Mouse (Mus musculus) lung, embryonic 16.5 days (tissue): Measurements from ENCODE around the gene Pkd1l2. TPM values are rescaled to one million over a fixed set of nuclear protein-coding genes. Genes with fewer than 3 reads are reported as not detected.

ENCODE experiments used
- ATAC-seq: fragments of 200-750 bp; cut with Nextera tagmentation; 2 replicates; pipeline ENCODE4 v1.8.0; 2017; ENCODE audit warnings: low read depth, mild to moderate bottlenecking, moderate library complexity
- H3K27ac ChIP-seq: fragments of 300-500 bp; sonication (generic); 2 replicates; pipeline ENCODE4 v1.5.1; 2014; ENCODE audit warnings: mild to moderate bottlenecking, control low read depth, low read length
- H3K27me3 ChIP-seq: fragments of 300-500 bp; sonication (generic); 2 replicates; pipeline ENCODE4 v1.6.1; 2014; ENCODE audit warnings: low read depth, low read length, mixed read lengths; ENCODE audit not compliant: control insufficient read depth, insufficient read depth
- H3K36me3 ChIP-seq: fragments of 300-500 bp; sonication (generic); 2 replicates; pipeline ENCODE4 v1.6.1; 2014; ENCODE audit warnings: low read length; ENCODE audit not compliant: control insufficient read depth, insufficient read depth
- H3K4me1 ChIP-seq: fragments of 300-500 bp; sonication (generic); replicated peaks from 2 replicates; pipeline ENCODE4 v1.6.1; 2014; ENCODE audit warnings: low read length, mixed read lengths; ENCODE audit not compliant: control insufficient read depth, insufficient read depth
- H3K4me2 ChIP-seq: fragments of 300-500 bp; sonication (generic); 2 replicates; pipeline ENCODE4 v1.6.1; 2014; ENCODE audit warnings: low read depth, low read length, control low read depth
- H3K4me3 ChIP-seq: fragments of 300-500 bp; sonication (generic); 2 replicates; pipeline ENCODE4 v1.5.1; 2014; ENCODE audit warnings: mild to moderate bottlenecking, low read length, control low read depth
- H3K9ac ChIP-seq: fragments of 300-500 bp; sonication (generic); 2 replicates; pipeline ENCODE4 v1.6.1; 2014; ENCODE audit warnings: low read length, control low read depth
- H3K9me3 ChIP-seq: fragments of 300-500 bp; sonication (generic); 2 replicates; pipeline ENCODE4 v1.6.1; 2016; ENCODE audit warnings: low read length; ENCODE audit not compliant: control insufficient read depth
- WGBS: fragments of 180-500 bp; shearing (Covaris S2); extraction: QIAGEN DNeasy Blood & Tissue Kit; methylation state at CpG from one replicate; pipeline ENCODE4 v1.1.7; 2014; 5-methylcytosine and 5-hydroxymethylcytosine counted together
- polyA plus RNA-seq: library from polyadenylated mRNA; unstranded; fragments of >200 nt; fragmentation: Nextera tagmentation; extraction: Ambion mirVana; gene quantifications from 2 replicates; pipeline ENCODE4 v1.2.1, GENCODE M21; 2015

Pkd1l2 gene
- polyA plus RNA-seq, 1 experiment from 2014 or later, result not detected

DNA sequence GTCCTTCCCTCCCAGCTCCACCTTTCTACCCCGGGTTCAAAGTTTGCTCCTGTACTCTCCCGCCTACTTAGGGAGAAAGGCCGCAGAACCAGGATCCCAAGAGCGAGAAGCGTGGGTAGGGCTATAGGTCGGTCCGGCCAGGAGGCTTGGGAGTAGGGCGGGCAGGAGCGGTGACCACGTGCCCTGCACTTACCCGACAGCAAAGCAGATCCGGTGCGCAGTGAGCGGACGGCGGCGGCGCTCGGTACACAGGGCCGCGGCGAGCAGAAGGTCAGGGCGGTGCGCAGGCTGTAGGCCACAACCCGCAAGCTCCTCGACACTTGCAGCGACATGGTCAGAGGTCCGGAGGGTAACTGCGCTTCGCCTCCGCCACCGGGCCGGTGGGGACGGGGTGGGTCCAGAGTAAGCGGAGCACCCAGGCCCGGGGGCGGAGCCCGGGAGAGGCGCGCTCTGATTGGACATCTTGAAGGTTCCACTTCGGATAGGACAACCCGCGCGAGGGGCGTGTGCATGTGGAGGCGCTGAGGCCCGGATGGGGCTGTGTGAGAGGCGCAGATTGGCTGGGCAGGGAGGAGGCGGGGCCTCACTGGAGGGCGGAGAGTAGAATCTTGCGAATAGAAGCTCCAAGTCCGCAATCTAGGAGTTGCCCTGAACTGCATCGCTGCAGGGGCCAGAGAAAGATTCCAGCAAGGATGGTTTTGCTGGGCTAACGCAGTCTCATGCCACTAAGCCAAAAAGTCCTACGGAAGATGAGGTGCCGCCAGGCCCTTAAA lies 89.0 kb downstream of the Pkd1l2 start, which contains the start of gene Gcsh:
Gcsh (minus strand) TSS at position 443 of the 773 bp plus-strand sequence.
- Histone ChIP-seq H3K27ac (peak within 1 kb of the TSS; percentile 62), H3K36me3 (no peaks in the 10 kb centered on the region), H3K9ac (peak within 1 kb of the TSS; percentile 83), H3K4me2 (peak within 1 kb of the TSS; percentile 86), H3K4me3 (peak within 1 kb of the TSS; percentile 69), H3K4me1 (peaks cover 10% of the 10 kb centered on the region), H3K9me3 (no peaks in the 10 kb centered on the region), H3K27me3 (no peaks in the 10 kb centered on the region)
- ATAC-seq, result peak; percentile 100
- under 1% methylated on average over 56 of the region's 56 CpGs for WGBS

DNA sequence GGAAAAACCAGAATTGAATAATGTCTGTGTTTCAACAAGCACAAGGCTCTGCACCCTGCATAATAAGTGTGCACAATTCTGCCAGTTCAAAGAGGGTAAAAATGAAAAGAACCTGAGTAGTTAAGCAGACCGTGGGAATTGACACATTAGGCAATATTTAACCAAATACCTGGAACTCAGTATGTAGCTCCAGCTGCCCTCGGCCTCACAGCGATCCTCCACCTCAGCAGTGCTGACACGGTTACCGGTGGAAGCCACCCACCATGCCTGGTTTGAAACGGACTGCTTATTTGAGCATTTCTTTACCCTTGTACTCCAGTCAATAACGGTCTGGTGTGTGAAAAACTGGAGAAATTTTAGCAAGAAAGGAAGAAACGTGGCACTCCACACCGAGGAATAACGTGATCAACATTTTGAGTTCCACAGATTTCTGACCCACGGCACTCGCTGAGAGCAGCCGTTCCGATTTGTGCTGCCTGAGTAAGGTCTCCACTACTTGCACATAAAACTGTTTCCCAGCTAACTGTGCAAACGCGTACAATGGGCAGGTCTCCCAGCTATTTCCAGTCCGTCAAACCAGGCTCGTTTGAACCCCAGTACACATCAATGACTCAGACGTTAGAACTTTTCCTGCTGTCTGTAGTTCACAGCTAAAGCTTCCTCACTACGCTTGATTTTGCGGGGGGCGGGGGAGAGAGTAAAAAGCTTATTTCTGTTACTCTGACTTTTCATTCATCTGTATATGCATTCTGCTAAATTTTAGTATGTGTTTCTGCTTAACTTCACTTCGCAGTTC lies 89.9 kb downstream of the Pkd1l2 start:
- no peak for ATAC-seq
- H3K27ac ChIP-seq, result peak overlapping the region; percentile 62

GRCm38 (mm10) chr8:116991241-116991640 lies 91.0 kb downstream of the Pkd1l2 start:
- H3K9ac ChIP-seq, result no peak overlapping the region
- H3K36me3 ChIP-seq, result peaks cover 4% of the 10 kb centered on the region
- ATAC-seq, result no peak
- no peak overlapping the region for H3K27ac ChIP-seq
- WGBS, result 80% methylated on average over 8 of the region's 8 CpGs
- H3K27me3 ChIP-seq, result no peaks in the 10 kb centered on the region
- H3K4me1 ChIP-seq, result peaks cover 10% of the 10 kb centered on the region
- H3K4me2 ChIP-seq, result no peak overlapping the region
- H3K4me3 ChIP-seq, result no peak overlapping the region
- H3K9me3 ChIP-seq, result no peaks in the 10 kb centered on the region

More for the DNA sequence above, 89.9 kb downstream of the Pkd1l2 start:
- H3K4me2 ChIP-seq, result peak overlapping the region; percentile 86
- peak overlapping the region; percentile 83 for H3K9ac ChIP-seq
- 6% methylated on average over 23 of the region's 23 CpGs for WGBS
- H3K9me3 ChIP-seq, result no peaks in the 10 kb centered on the region
- peaks cover 10% of the 10 kb centered on the region for H3K4me1 ChIP-seq
- H3K27me3 ChIP-seq, result no peaks in the 10 kb centered on the region
- H3K36me3 ChIP-seq, result no peaks in the 10 kb centered on the region
- peak overlapping the region; percentile 69 for H3K4me3 ChIP-seq

DNA sequence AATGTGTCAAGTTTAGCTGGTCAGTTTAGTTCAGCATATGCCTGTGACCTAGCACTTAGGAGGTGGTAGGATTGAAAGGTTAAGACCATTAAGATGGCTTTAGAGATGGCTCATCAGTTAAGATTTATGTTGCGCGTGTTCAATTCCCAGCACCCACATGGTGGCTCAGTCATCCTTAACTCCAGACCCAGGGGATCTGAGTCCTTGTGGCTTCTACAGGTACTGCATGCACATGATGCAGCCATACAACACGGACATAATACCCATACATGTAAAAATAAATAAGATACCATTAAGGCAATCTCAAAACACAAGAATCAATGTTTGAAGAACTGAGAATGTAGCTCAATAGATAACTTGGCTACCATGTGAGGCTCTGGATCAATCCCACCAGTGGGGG lies 92.4 kb downstream of the Pkd1l2 start:
- H3K9me3 ChIP-seq, result no peaks in the 10 kb centered on the region
- 96% methylated on average over 3 of the region's 3 CpGs for WGBS
- peaks cover 10% of the 10 kb centered on the region for H3K4me1 ChIP-seq
- no peak overlapping the region for H3K4me2 ChIP-seq
- no peak for ATAC-seq
- no peaks in the 10 kb centered on the region for H3K27me3 ChIP-seq
- H3K27ac ChIP-seq, result no peak overlapping the region
- no peak overlapping the region for H3K9ac ChIP-seq
- H3K36me3 ChIP-seq, result peaks cover 8% of the 10 kb centered on the region
- no peak overlapping the region for H3K4me3 ChIP-seq

GRCm38 (mm10) chr8:116980117-116980516 lies 102.1 kb downstream of the Pkd1l2 start:
- H3K4me2 ChIP-seq, result no peak overlapping the region
- 18% methylated on average over 4 of the region's 4 CpGs for WGBS
- H3K4me3 ChIP-seq, result no peak overlapping the region
- H3K27me3 ChIP-seq, result no peaks in the 10 kb centered on the region
- no peaks in the 10 kb centered on the region for H3K9me3 ChIP-seq
- peaks cover 2% of the 10 kb centered on the region; the same call in 1 of the 2 replicates for H3K36me3 ChIP-seq
- no peak for ATAC-seq
- H3K27ac ChIP-seq, result no peak overlapping the region
- no peak overlapping the region for H3K9ac ChIP-seq
- peaks cover 10% of the 10 kb centered on the region; the same call in 1 of the 2 replicates for H3K4me1 ChIP-seq

DNA sequence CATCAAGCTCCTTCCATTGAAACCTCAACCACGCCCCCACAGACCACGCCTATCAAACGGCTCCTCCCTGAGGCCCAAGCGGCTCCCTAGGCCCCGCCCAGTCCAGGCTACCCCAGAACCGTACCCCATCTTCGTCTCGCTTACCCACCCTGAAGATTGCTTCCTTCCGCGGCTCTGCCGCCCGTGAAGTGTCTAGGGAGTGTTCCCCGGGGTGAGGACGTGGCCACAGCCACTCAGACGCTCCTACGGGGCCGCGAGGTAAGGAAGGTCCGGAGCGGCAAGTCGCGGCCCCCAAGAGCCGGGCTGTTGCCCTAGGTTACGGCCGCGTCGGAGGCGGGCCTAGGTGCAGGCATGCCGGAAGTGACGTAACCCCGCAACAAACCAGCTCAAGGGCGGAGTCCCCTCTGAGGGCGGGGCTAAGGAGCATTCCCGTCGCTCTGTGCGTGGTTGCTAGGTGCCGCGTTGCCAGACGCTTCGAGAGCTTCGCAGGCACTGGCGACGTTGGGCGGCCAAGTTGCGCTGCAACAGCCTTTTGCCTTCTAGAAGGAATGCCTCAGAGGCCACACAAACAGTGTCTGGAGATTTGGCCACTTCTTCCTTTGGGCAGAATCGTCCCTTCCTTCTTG lies 103.5 kb downstream of the Pkd1l2 start, which contains the start of gene 1700030J22Rik:
1700030J22Rik (minus strand) TSS at position 329 of the 626 bp plus-strand sequence.
- peaks cover 10% of the 10 kb centered on the region; the same call in 1 of the 2 replicates for H3K4me1 ChIP-seq
- H3K27me3 ChIP-seq, result no peaks in the 10 kb centered on the region
- H3K9ac ChIP-seq, result peak within 1 kb of the TSS; percentile 62
- peak within 1 kb of the TSS; percentile 72 for H3K4me3 ChIP-seq
- H3K4me2 ChIP-seq, result peak within 1 kb of the TSS; percentile 79
- no peaks in the 10 kb centered on the region; the same call in 1 of the 2 replicates for H3K36me3 ChIP-seq
- WGBS, result under 1% methylated on average over 43 of the region's 46 CpGs
- peak; percentile 99 for ATAC-seq
- no peaks in the 10 kb centered on the region for H3K9me3 ChIP-seq
- peak within 1 kb of the TSS; percentile 61; the same call in 1 of the 2 replicates for H3K27ac ChIP-seq

DNA sequence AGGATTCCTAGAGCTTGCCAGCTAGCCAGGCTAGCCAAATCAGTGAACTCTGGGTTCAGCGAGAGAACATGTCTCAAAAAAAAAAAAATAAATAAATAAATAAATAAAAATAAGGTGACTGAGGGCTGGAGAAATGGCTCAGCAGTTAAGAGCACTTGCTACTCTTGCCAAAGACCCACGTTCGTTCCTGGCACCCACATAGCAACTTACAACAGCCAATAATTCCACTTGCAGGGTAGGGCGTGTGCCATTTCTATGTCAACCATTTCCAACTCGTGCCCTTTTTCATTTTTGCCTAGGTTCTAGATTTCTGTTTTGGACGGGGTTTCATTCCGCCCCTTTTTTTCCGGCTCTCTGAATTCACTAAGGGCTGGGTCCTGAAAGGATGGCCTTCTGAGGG lies 104.2 kb downstream of the Pkd1l2 start:
- WGBS, result 31% methylated on average over 8 of the region's 8 CpGs
- Histone ChIP-seq H3K4me1 (peaks cover 10% of the 10 kb centered on the region; the same call in 1 of the 2 replicates), H3K4me2 (peak overlapping the region; percentile 79), H3K27ac (no peak overlapping the region), H3K9ac (peak overlapping the region; percentile 59), H3K36me3 (no peaks in the 10 kb centered on the region), H3K9me3 (no peaks in the 10 kb centered on the region), H3K4me3 (peak overlapping the region; percentile 72), H3K27me3 (no peaks in the 10 kb centered on the region)
- ATAC-seq, result no peak

DNA sequence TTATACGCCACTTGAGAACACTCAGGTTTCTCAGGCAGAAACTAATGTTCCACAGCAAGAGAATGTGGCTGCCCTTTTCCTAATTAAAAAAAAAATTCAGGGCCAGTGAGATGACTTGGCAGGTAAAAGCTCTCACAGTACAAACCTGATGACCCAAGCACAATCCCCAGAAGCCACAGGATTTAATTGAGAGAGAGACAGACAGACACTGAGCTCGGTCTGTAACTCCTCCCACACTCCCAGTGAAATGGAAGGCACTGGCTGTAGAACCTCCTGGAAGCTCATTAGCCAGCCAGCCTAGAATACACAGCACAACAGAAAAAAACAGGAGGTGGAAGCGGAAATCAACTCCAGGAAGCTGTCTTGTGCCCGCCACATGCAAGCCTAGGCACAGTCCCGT lies 106.6 kb downstream of the Pkd1l2 start:
- no peak overlapping the region for H3K27ac ChIP-seq
- H3K9me3 ChIP-seq, result no peaks in the 10 kb centered on the region
- no peak for ATAC-seq
- no peaks in the 10 kb centered on the region for H3K27me3 ChIP-seq
- H3K4me3 ChIP-seq, result no peak overlapping the region
- no peaks in the 10 kb centered on the region for H3K36me3 ChIP-seq
- peaks cover 10% of the 10 kb centered on the region; the same call in 1 of the 2 replicates for H3K4me1 ChIP-seq
- 53% methylated on average over 5 of the region's 5 CpGs for WGBS
- H3K4me2 ChIP-seq, result no peak overlapping the region
- no peak overlapping the region for H3K9ac ChIP-seq
